In genomic region chr17:86279751-86280150, GRCm38 (mm10) we compare ENCODE assay signal across 12 mouse cellular contexts.
DNase-seq lines count a peak whose midpoint lies in the region; ATAC-seq lines count a peak whose summit lies in the region.
"Had no signal": no experiment of that assay in that cellular context is flagged by ENCODE, and none has a peak within 500 bp of the region (broad histone marks: within the 10 kb centered on the region; RNA-seq: fewer than 3 reads in every experiment).

No protein-coding gene starts in this region.

- no peak overlapping the region for H3K4me2 ChIP-seq in hindbrain, embryonic 16.5 days (ENCODE audit: low read length)
- H3K4me2 ChIP-seq: heart, embryonic 15.5 days; liver, embryonic 13.5 days had no signal

- ATAC-seq in cerebellum, adult (ENCODE audit: insufficient number of reproducible peaks, low FRiP score, low TSS enrichment) = no peak
- no peak for ATAC-seq in hindbrain, embryonic 16.5 days

- DNase-seq in cerebellum, adult 11-12 months = peak; percentile 75
- peak; percentile 47 for DNase-seq in hindbrain, embryonic 10.5 days (ENCODE audit: low spot score)
- DNase-seq in cerebellum, adult 9-11 months = peak; percentile 76
- DNase-seq in limb, embryonic 10.5 days (ENCODE audit: low spot score) = no peak
- no peak for DNase-seq in thymus, postnatal 10 days (ENCODE audit: low spot score in 2 of 2)
- DNase-seq in spleen, postnatal 36 days (ENCODE audit: low spot score in 2 of 2) = no peak
- DNase-seq: liver, embryonic 13.5 days; spleen, adult 18-20 months had no signal

- H3K36me3 ChIP-seq in hindbrain, embryonic 10.5 days = no peaks in the 10 kb centered on the region
- H3K36me3 ChIP-seq in hindbrain, embryonic 16.5 days (ENCODE audit: control insufficient read depth, insufficient read depth, low read length) = no peaks in the 10 kb centered on the region
- no peaks in the 10 kb centered on the region for H3K36me3 ChIP-seq in limb, embryonic 10.5 days
- H3K36me3 ChIP-seq: heart, embryonic 15.5 days; intestine, embryonic 15.5 days; liver, embryonic 13.5 days had no signal

- no peaks in the 10 kb centered on the region for H3K9me3 ChIP-seq in hindbrain, embryonic 10.5 days
- H3K9me3 ChIP-seq in hindbrain, embryonic 16.5 days (ENCODE audit: control insufficient read depth, low read length) = no peaks in the 10 kb centered on the region
- no peaks in the 10 kb centered on the region for H3K9me3 ChIP-seq in limb, embryonic 10.5 days (replicated peaks)
- H3K9me3 ChIP-seq: heart, embryonic 15.5 days; intestine, embryonic 15.5 days; liver, embryonic 13.5 days had no signal

- peak overlapping the region; percentile 30; the same call in 1 of the 2 replicates for H3K27ac ChIP-seq in hindbrain, embryonic 10.5 days
- H3K27ac ChIP-seq in hindbrain, embryonic 16.5 days (ENCODE audit: low read depth, low read length) = no peak overlapping the region
- peak overlapping the region; percentile 68 for H3K27ac ChIP-seq in limb, embryonic 10.5 days
- H3K27ac ChIP-seq: heart, embryonic 15.5 days; liver, embryonic 13.5 days had no signal

- WGBS in hindbrain, embryonic 10.5 days = 42% methylated on average over 10 of the region's 10 CpGs
- 54% methylated on average over 10 of the region's 10 CpGs for WGBS in hindbrain, embryonic 16.5 days
- WGBS in limb, embryonic 10.5 days = 34% methylated on average over 10 of the region's 10 CpGs

- peaks cover 34% of the 10 kb centered on the region for H3K4me1 ChIP-seq in hindbrain, embryonic 10.5 days (replicated peaks)
- peaks cover 4% of the 10 kb centered on the region; the same call in 1 of the 2 replicates for H3K4me1 ChIP-seq in hindbrain, embryonic 16.5 days (ENCODE audit: control insufficient read depth, insufficient read depth, low read depth, low read length)
- peaks cover 70% of the 10 kb centered on the region for H3K4me1 ChIP-seq in limb, embryonic 10.5 days

- no peaks in the 10 kb centered on the region for H3K27me3 ChIP-seq in hindbrain, embryonic 10.5 days (ENCODE audit: insufficient read depth, poor library complexity, severe bottlenecking)
- no peaks in the 10 kb centered on the region for H3K27me3 ChIP-seq in hindbrain, embryonic 16.5 days (replicated peaks; ENCODE audit: control insufficient read depth, insufficient read depth, low read length)
- no peaks in the 10 kb centered on the region for H3K27me3 ChIP-seq in limb, embryonic 10.5 days (ENCODE audit: low read depth, poor library complexity, severe bottlenecking)
- H3K27me3 ChIP-seq: heart, embryonic 15.5 days; intestine, embryonic 15.5 days; liver, embryonic 13.5 days had no signal

- H3K4me3 ChIP-seq in hindbrain, embryonic 10.5 days = no peak overlapping the region
- H3K4me3 ChIP-seq in hindbrain, embryonic 16.5 days (ENCODE audit: low read length) = no peak overlapping the region
- no peak overlapping the region for H3K4me3 ChIP-seq in limb, embryonic 10.5 days
- H3K4me3 ChIP-seq: heart, embryonic 15.5 days; intestine, embryonic 15.5 days; liver, embryonic 13.5 days had no signal

- no peak overlapping the region for H3K9ac ChIP-seq in hindbrain, embryonic 16.5 days (ENCODE audit: low read depth, low read length)
- H3K9ac ChIP-seq: heart, embryonic 15.5 days; intestine, embryonic 15.5 days; liver, embryonic 13.5 days had no signal

Comparison
In these comparisons a context has a peak if more than half of its experiments do, and no peak if none do; other contexts are left out.
1. DNase-seq: peak in cerebellum, adult 11-12 months (single experiment), hindbrain, embryonic 10.5 days (single experiment) and cerebellum, adult 9-11 months (single experiment); none in limb, embryonic 10.5 days (single experiment), thymus, postnatal 10 days (0 of 2) and spleen, postnatal 36 days (0 of 2).